Mouse (Mus musculus) lung, embryonic 15.5 days (tissue): Measurements from ENCODE around the gene Exoc6. TPM values are rescaled to one million over a fixed set of nuclear protein-coding genes. Genes with fewer than 3 reads are reported as not detected.
"Not testable (repeated sequence)": the region's sequence is repeated elsewhere in the genome, so short reads cannot be mapped to it uniquely, and the experiment has no call there.

ENCODE experiments used
- ATAC-seq: fragments of 200-750 bp; cut with Nextera tagmentation; 2 replicates; pipeline ENCODE4 v1.8.0; 2017; ENCODE audit warnings: moderate number of reproducible peaks, borderline replicate concordance; ENCODE audit not compliant: low FRiP score, low TSS enrichment; ENCODE audit errors: extremely low read depth
- H3K27ac ChIP-seq: fragments of 300-500 bp; sonication (generic); 2 replicates; pipeline ENCODE4 v1.5.1; 2015; ENCODE audit warnings: moderate library complexity, mild to moderate bottlenecking, inconsistent platforms
- H3K27me3 ChIP-seq: fragments of 300-500 bp; sonication (generic); 2 replicates; pipeline ENCODE4 v1.6.1; 2015; ENCODE audit warnings: inconsistent platforms
- H3K36me3 ChIP-seq: fragments of 300-500 bp; sonication (generic); 2 replicates; pipeline ENCODE4 v1.6.1; 2015; ENCODE audit warnings: inconsistent platforms
- H3K4me1 ChIP-seq: fragments of 300-500 bp; sonication (generic); 2 replicates; pipeline ENCODE4 v1.6.1; 2015; ENCODE audit warnings: inconsistent platforms
- H3K4me2 ChIP-seq: fragments of 300-500 bp; sonication (generic); 2 replicates; pipeline ENCODE4 v1.6.1; 2015; ENCODE audit warnings: inconsistent platforms, mild to moderate bottlenecking, moderate library complexity
- H3K4me3 ChIP-seq: fragments of 300-500 bp; sonication (generic); 2 replicates; pipeline ENCODE4 v1.5.1; 2015; ENCODE audit warnings: mild to moderate bottlenecking, inconsistent platforms
- H3K9ac ChIP-seq: fragments of 300-500 bp; sonication (generic); 2 replicates; pipeline ENCODE4 v1.6.1; 2015; ENCODE audit warnings: inconsistent platforms
- H3K9me3 ChIP-seq: fragments of 300-500 bp; sonication (generic); 2 replicates; pipeline ENCODE4 v1.6.1; 2016; ENCODE audit warnings: inconsistent platforms
- WGBS: fragments of 180-500 bp; shearing (Covaris S2); methylation state at CpG from one replicate; pipeline ENCODE4 v1.1.7; 2015; 5-methylcytosine and 5-hydroxymethylcytosine counted together
- polyA plus RNA-seq: library from polyadenylated mRNA; unstranded; fragments of >200 nt; fragmentation: Nextera tagmentation; extraction: Ambion mirVana; gene quantifications from 2 replicates; pipeline ENCODE4 v1.2.1, GENCODE M21; 2015

The Exoc6 gene
- polyA plus RNA-seq, 1 experiment from 2014 or later, result 12.8 TPM

DNA sequence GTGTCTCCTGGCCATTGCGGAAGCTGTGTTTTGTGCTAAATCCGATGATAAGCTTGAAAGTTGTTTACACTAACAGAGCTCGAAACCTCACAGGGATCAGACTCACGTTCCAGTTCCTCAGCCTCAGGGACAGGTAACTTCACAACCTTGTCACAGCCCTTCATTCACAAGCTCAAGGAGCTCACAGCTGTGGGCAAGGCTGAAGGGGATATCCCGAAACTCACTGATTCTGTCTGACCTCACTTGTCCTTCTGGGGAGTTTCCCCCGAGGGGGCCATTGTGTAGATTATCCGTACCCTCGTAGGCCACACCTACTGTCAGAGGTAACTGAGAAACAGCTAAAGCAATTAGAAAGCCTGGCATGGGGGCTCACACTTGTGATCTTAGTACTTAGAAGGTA, 23.4 kb upstream of the Exoc6 start:
- H3K4me3 ChIP-seq, result no peak overlapping the region
- H3K9ac ChIP-seq, result no peak overlapping the region
- H3K27ac ChIP-seq, result no peak overlapping the region
- no peak for ATAC-seq
- no peaks in the 10 kb centered on the region for H3K36me3 ChIP-seq
- no peak overlapping the region for H3K4me2 ChIP-seq
- WGBS, result 23% methylated on average over 8 of the region's 8 CpGs
- no peaks in the 10 kb centered on the region for H3K9me3 ChIP-seq
- no peaks in the 10 kb centered on the region for H3K4me1 ChIP-seq
- no peaks in the 10 kb centered on the region for H3K27me3 ChIP-seq

DNA sequence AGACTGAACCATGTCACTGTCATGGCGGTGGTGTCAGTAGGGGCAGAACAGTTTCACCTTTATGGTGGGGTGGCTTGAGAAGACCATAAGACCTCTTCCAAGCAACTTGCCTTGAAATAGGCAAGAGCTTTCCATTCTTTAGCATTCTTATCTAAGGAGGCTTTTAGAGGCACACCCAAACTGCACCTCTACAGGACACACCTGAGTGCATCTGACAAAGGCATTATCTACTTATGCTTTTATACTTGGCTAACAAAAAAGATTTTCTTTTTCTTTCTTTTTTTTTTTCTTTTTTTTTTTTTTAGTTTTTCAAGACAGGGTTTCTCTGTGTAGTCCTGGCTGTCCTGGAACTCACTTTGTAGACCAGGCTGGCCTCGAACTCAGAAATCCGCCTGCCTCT, 22.5 kb upstream of the Exoc6 start:
- H3K9ac ChIP-seq, H3K27me3 ChIP-seq, H3K9me3 ChIP-seq, H3K27ac ChIP-seq, H3K4me3 ChIP-seq, ATAC-seq, H3K4me1 ChIP-seq, H3K36me3 ChIP-seq, H3K4me2 ChIP-seq: not testable (repeated sequence)
- WGBS, result 93% methylated on average over 3 of the region's 3 CpGs

DNA sequence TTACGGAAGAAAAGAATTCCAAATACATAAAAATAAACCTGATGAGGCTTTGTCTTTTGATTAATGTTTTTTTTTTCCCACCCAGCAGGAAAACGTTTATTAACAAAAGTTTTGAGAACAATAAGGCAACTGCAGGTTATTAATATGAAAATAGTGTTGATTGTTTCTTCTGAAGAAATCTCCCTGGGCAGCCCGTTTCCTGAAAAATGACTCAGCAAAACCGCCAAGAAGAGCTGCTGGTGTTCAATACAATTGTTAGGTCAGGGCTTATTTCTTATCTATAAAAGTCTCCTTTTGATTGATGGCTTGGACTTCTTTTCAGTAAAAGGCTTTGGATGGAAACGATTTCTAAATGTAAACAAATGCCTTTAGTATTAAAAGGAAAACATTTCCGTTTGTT, 21.6 kb upstream of the Exoc6 start:
- Histone ChIP-seq H3K9ac (no peak overlapping the region), H3K27ac (no peak overlapping the region), H3K4me2 (no peak overlapping the region), H3K9me3 (no peaks in the 10 kb centered on the region), H3K36me3 (no peaks in the 10 kb centered on the region), H3K27me3 (no peaks in the 10 kb centered on the region), H3K4me1 (no peaks in the 10 kb centered on the region), H3K4me3 (no peak overlapping the region)
- no peak for ATAC-seq
- WGBS, result 24% methylated on average over 6 of the region's 6 CpGs

- WGBS, result 75% methylated on average over 9 of the region's 9 CpGs
Measured at GRCm38 (mm10) chr19:37529296-37529695, 20.9 kb upstream of the Exoc6 start.

GRCm38 (mm10) chr19:37529975-37530515, 20.2 kb upstream of the Exoc6 start:
- H3K9me3 ChIP-seq, result no peaks in the 10 kb centered on the region
- H3K27me3 ChIP-seq, result no peaks in the 10 kb centered on the region
- ATAC-seq, result no peak
- 26% methylated on average over 7 of the region's 7 CpGs for WGBS
- no peaks in the 10 kb centered on the region for H3K4me1 ChIP-seq
- H3K36me3 ChIP-seq, result no peaks in the 10 kb centered on the region
- H3K9ac ChIP-seq, result no peak overlapping the region
- no peak overlapping the region for H3K4me3 ChIP-seq
- H3K27ac ChIP-seq, result no peak overlapping the region
- H3K4me2 ChIP-seq, result no peak overlapping the region

More at GRCm38 (mm10) chr19:37529296-37529695, 20.9 kb upstream of the Exoc6 start:
- ATAC-seq, result no peak
- Histone ChIP-seq H3K36me3 (no peaks in the 10 kb centered on the region), H3K4me2 (no peak overlapping the region), H3K27ac (peak overlapping the region; percentile 55; the same call in 1 of the 2 replicates), H3K9me3 (no peaks in the 10 kb centered on the region), H3K9ac (no peak overlapping the region), H3K4me3 (no peak overlapping the region), H3K27me3 (no peaks in the 10 kb centered on the region), H3K4me1 (no peaks in the 10 kb centered on the region)

DNA sequence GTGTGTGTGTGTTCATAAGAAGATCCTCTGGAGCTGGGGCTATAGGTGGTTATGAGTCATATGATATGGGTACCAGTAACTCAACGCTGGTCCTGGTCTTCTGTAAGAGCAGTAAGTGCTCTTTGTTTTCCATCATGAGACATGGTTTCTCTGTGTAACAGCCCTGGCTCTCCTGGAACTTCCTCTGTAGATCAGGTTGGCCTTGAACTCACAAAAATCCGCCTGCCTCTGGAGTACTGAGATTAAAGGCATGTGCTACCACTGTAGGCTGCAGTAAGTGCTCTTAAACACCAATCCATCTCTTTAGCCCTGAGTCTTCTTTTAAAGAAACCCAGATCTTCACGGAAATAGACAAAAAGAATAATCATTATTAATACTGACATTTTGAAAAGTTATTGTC, 19.6 kb upstream of the Exoc6 start:
- 72% methylated on average over 3 of the region's 3 CpGs for WGBS
- H3K9ac ChIP-seq, result no peak overlapping the region
- H3K4me3 ChIP-seq, result no peak overlapping the region
- H3K36me3 ChIP-seq, result no peaks in the 10 kb centered on the region
- ATAC-seq, result no peak
- H3K4me2 ChIP-seq, result no peak overlapping the region
- no peaks in the 10 kb centered on the region for H3K4me1 ChIP-seq
- no peak overlapping the region for H3K27ac ChIP-seq
- no peaks in the 10 kb centered on the region for H3K9me3 ChIP-seq
- H3K27me3 ChIP-seq, result no peaks in the 10 kb centered on the region

DNA sequence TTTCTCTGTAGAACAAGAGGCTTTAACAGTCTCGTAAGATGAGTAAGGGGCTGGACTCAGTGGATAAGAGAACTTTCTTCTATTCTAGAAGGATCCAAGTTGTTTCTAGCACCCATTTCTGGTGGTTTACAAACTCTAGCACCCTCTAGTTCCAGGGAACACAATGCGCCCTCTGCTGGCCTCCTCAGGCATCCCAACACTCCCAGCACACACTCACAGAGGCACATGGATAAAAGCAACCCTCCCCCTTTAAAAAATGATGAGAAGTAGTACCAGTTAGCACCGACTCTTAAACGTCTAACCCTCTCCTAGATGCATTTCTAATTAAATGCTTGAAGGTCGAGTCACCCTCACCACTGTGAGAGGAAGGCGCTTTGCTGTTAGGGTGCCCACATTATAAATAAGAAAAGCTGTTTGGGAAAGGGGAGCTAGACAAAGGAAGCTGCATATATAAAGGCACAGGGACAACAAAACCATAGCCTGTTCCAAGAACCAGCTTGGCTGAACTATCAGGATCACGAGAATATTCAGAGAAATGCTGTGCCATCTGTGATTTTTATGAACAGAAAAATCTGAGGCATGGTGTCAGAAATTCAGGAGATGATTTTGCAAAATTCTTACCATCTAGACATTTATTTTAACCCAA, 18.9 kb upstream of the Exoc6 start:
- Histone ChIP-seq H3K4me1 (no peaks in the 10 kb centered on the region), H3K4me2 (no peak overlapping the region), H3K27me3 (no peaks in the 10 kb centered on the region), H3K36me3 (no peaks in the 10 kb centered on the region), H3K9me3 (no peaks in the 10 kb centered on the region), H3K9ac (no peak overlapping the region), H3K27ac (no peak overlapping the region), H3K4me3 (no peak overlapping the region)
- ATAC-seq, result no peak
- WGBS, result 59% methylated on average over 7 of the region's 7 CpGs

DNA sequence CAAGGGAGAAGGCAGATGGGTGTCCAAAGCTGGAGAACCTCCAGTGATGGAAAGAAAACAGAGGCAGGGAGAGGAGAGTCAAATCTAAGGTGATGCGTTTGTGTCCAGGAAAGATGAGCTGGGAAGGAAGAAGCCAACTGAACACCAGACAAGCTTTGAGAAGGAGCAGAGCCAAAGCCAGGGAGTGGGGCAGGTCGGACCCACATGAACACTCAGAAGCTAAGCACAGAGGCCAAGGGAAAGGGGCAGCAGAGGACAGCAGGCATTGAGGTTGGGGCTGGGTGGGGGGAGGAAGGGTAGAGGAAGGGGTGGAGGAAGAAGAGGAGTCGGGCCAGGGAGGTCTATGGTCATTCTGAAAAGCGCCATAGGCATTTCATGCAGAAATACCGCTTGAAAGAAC, 17.0 kb upstream of the Exoc6 start:
- Histone ChIP-seq H3K4me3 (no peak overlapping the region), H3K36me3 (no peaks in the 10 kb centered on the region), H3K9ac (no peak overlapping the region), H3K4me1 (no peaks in the 10 kb centered on the region), H3K27me3 (no peaks in the 10 kb centered on the region), H3K9me3 (no peaks in the 10 kb centered on the region), H3K4me2 (no peak overlapping the region), H3K27ac (no peak overlapping the region)
- ATAC-seq, result no peak
- 67% methylated on average over 5 of the region's 5 CpGs for WGBS

DNA sequence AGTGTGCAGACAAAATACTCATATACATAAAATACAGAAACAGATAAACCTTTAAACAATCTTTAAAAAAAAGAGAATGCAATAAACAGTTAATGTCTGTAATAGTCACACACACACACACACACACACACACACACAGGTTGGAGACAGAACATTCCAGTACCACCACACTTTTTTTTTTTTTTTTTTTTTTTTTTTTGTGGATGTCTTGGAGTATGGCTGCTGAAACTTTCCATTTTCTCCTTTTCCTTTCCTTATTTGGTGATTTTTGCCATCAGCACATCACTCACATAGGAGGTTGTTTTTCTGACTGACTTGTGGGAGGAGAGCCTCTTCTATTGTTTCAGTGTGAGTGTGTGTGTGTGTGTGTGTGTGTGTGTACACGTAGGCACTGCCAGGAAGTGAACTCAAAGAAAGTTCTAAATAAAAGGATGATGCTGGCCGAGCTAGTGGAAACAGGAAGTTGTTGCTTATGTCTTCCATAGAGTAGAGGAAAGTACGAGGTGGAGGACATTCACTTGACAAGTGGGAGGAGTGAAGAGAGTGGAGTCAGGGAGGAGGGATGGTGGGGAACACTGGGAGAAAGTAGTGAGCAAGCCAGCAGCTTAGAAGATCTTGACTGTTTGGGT, 15.4 kb upstream of the Exoc6 start:
- peak; percentile 62 for ATAC-seq
- Histone ChIP-seq H3K9me3 (no peaks in the 10 kb centered on the region), H3K4me3 (no peak overlapping the region)

DNA sequence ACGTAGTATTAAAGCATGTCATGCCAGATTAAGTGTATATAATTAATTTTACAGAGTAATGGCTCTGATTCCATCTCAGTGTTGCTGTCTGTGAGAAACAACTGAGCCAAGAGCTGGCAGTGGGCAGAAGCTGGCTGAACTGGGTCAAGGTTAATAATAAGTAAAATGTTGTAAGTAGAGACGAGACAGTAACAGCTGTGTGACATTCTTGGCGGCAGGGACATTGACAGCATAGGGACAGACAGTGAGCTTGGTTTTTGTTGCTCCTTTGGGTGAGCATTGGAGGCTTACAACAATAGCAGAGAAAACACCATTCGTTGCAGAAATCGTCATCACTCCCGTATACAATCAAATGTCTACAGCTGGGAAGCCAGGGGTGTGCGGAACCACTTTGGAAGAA, 13.8 kb upstream of the Exoc6 start:
- Histone ChIP-seq H3K27ac (no peak overlapping the region), H3K36me3 (no peaks in the 10 kb centered on the region), H3K27me3 (no peaks in the 10 kb centered on the region), H3K4me3 (no peak overlapping the region), H3K9me3 (no peaks in the 10 kb centered on the region), H3K9ac (no peak overlapping the region), H3K4me1 (0 out of 2 replicates have a peak, but pooled peaks cover 5% of the 10 kb centered on the region), H3K4me2 (no peak overlapping the region)
- ATAC-seq, result no peak
- WGBS, result 52% methylated on average over 7 of the region's 7 CpGs

More for the DNA sequence above, 15.4 kb upstream of the Exoc6 start:
- 15% methylated on average over 3 of the region's 3 CpGs for WGBS
- Histone ChIP-seq H3K4me2 (no peak overlapping the region), H3K9ac (no peak overlapping the region), H3K27ac (no peak overlapping the region), H3K36me3 (no peaks in the 10 kb centered on the region), H3K4me1 (0 out of 2 replicates have a peak, but pooled peaks cover under 1% of the 10 kb centered on the region), H3K27me3 (no peaks in the 10 kb centered on the region)

DNA sequence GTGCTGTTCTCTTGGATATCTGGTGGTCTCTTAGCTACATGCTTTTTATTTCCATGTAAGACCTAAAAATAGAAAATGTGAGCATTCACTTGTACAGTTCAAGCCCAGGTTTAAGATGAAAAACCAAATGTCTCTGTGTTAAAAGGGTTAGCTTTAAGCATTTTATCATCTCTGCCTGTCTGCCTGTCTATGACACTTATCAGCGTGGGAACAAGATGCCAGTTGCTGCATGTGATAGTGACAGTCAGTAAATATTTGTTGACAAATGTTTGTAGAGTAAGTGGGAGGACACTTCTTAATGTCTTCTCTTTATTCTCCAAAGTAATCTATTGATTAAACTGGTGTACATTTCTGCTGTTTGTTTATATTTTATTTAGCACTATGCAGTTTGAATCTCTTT, 12.5 kb upstream of the Exoc6 start:
- Histone ChIP-seq H3K4me2 (no peak overlapping the region), H3K4me1 (0 out of 2 replicates have a peak, but pooled peaks cover 5% of the 10 kb centered on the region), H3K9ac (no peak overlapping the region), H3K9me3 (no peaks in the 10 kb centered on the region), H3K27me3 (no peaks in the 10 kb centered on the region), H3K27ac (no peak overlapping the region), H3K36me3 (no peaks in the 10 kb centered on the region), H3K4me3 (no peak overlapping the region)
- no peak for ATAC-seq
- WGBS, result 34% methylated on average over 1 of the region's 1 CpGs

- no peak overlapping the region for H3K9ac ChIP-seq
- H3K4me2 ChIP-seq, result no peak overlapping the region
- WGBS, result 20% methylated on average over 7 of the region's 7 CpGs
- H3K4me3 ChIP-seq, result no peak overlapping the region
- ATAC-seq, result no peak
- 0 out of 2 replicates have a peak, but pooled peaks cover 5% of the 10 kb centered on the region for H3K4me1 ChIP-seq
- H3K27me3 ChIP-seq, result 0 out of 2 replicates have a peak, but pooled peaks cover under 1% of the 10 kb centered on the region
- H3K27ac ChIP-seq, result no peak overlapping the region
- no peaks in the 10 kb centered on the region for H3K36me3 ChIP-seq
- H3K9me3 ChIP-seq, result no peaks in the 10 kb centered on the region
Measured at GRCm38 (mm10) chr19:37540201-37540600, 10.0 kb upstream of the Exoc6 start.
